Mouse (Mus musculus): Measurements from ENCODE around the gene Aldh1a2. TPM values are rescaled to one million over a fixed set of nuclear protein-coding genes. Genes with fewer than 3 reads are reported as not detected.

Aldh1a2 gene
- polyA plus RNA-seq, 1 experiment, result 0.02 TPM

- H3K4me3 ChIP-seq, result no peak overlapping the region
- H3K36me3 ChIP-seq (ENCODE audit: control insufficient read depth, insufficient read depth), result no peaks in the 10 kb centered on the region
- TF ChIP-seq REST (IDR thresholded peaks at IDR 0.05; ENCODE audit: insufficient read depth, insufficient read length), result no peak
- no peak overlapping the region for H3K4me2 ChIP-seq (ENCODE audit: low read depth)
- H3K79me2 ChIP-seq (ENCODE audit: control insufficient read depth, insufficient read depth), result no peaks in the 10 kb centered on the region
- H3ac ChIP-seq (ENCODE audit: control insufficient read depth, insufficient read length), result no peak overlapping the region
- no peaks in the 10 kb centered on the region for H3K27me3 ChIP-seq (ENCODE audit: control insufficient read depth, insufficient read depth, insufficient read length)
These were observed 26.2 kb downstream of the Aldh1a2 start for GRCm38 (mm10) chr9:71241515-71242411.

GRCm38 (mm10) chr9:71242412-71242781 lies 26.8 kb downstream of the Aldh1a2 start:
- no peaks in the 10 kb centered on the region for H3K36me3 ChIP-seq (ENCODE audit: control insufficient read depth, insufficient read depth)
- H3K4me3 ChIP-seq, result no peak overlapping the region
- no peak overlapping the region for H3ac ChIP-seq (ENCODE audit: control insufficient read depth, insufficient read length)
- no peaks in the 10 kb centered on the region for H3K79me2 ChIP-seq (ENCODE audit: control insufficient read depth, insufficient read depth)
- TF ChIP-seq CEBPB (IDR thresholded peaks at IDR 0.05; ENCODE audit: insufficient read depth, poor library complexity, severe bottlenecking), result no peak
- no peak for TF ChIP-seq TCF3 (IDR thresholded peaks at IDR 0.05; ENCODE audit: insufficient read length, low read depth)
- no peak for TF ChIP-seq SRF (IDR thresholded peaks at IDR 0.05; ENCODE audit: control insufficient read depth, insufficient read length, low read depth)
- no peak for TF ChIP-seq MYOD1 (IDR thresholded peaks at IDR 0.05; ENCODE audit: control insufficient read depth in 1 of 3, insufficient read length in 2 of 3, low read depth in 2 of 3)
- no peak for TF ChIP-seq POLR2AphosphoS2 (IDR thresholded peaks at IDR 0.05; ENCODE audit: insufficient read length, low read depth)
- no peak for TF ChIP-seq TCF12 (IDR thresholded peaks at IDR 0.05; ENCODE audit: insufficient read depth, poor library complexity, severe bottlenecking)
- TF ChIP-seq MYOG (IDR thresholded peaks at IDR 0.05; ENCODE audit: control insufficient read depth in 1 of 3, insufficient read depth in 1 of 3, insufficient read length in 2 of 3, low read depth in 2 of 3), result no peak
- TF ChIP-seq MAX (IDR thresholded peaks at IDR 0.05; ENCODE audit: low read depth), result no peak
- TF ChIP-seq REST (IDR thresholded peaks at IDR 0.05; ENCODE audit: insufficient read depth, insufficient read length), result no peak
- no peak for TF ChIP-seq POLR2A (IDR thresholded peaks at IDR 0.05; ENCODE audit: insufficient read length, low read depth)
- TF ChIP-seq E2F4 (IDR thresholded peaks at IDR 0.05; ENCODE audit: insufficient read depth), result no peak
- TF ChIP-seq USF1 (IDR thresholded peaks at IDR 0.05; ENCODE audit: low read depth), result no peak
- H3K4me2 ChIP-seq (ENCODE audit: low read depth), result no peak overlapping the region
- no peaks in the 10 kb centered on the region for H3K27me3 ChIP-seq (ENCODE audit: control insufficient read depth, insufficient read depth, insufficient read length)

- H3ac ChIP-seq (ENCODE audit: control insufficient read depth, insufficient read length), result no peak overlapping the region
- no peak overlapping the region for H3K4me3 ChIP-seq
- no peak for TF ChIP-seq TCF3 (IDR thresholded peaks at IDR 0.05; ENCODE audit: insufficient read length, low read depth)
- no peak for TF ChIP-seq POLR2A (IDR thresholded peaks at IDR 0.05; ENCODE audit: insufficient read length, low read depth)
- TF ChIP-seq USF1 (IDR thresholded peaks at IDR 0.05; ENCODE audit: low read depth), result no peak
- TF ChIP-seq MYOD1 (IDR thresholded peaks at IDR 0.05; ENCODE audit: control insufficient read depth in 1 of 3, insufficient read length in 2 of 3, low read depth in 2 of 3), result no peak
- TF ChIP-seq CEBPB (IDR thresholded peaks at IDR 0.05; ENCODE audit: insufficient read depth, poor library complexity, severe bottlenecking), result no peak
- no peak for TF ChIP-seq POLR2AphosphoS2 (IDR thresholded peaks at IDR 0.05; ENCODE audit: insufficient read length, low read depth)
- TF ChIP-seq SRF (IDR thresholded peaks at IDR 0.05; ENCODE audit: control insufficient read depth, insufficient read length, low read depth), result no peak
- TF ChIP-seq MYOG (IDR thresholded peaks at IDR 0.05; ENCODE audit: control insufficient read depth in 1 of 3, insufficient read depth in 1 of 3, insufficient read length in 2 of 3, low read depth in 2 of 3), result no peak
- no peak for TF ChIP-seq TCF12 (IDR thresholded peaks at IDR 0.05; ENCODE audit: insufficient read depth, poor library complexity, severe bottlenecking)
- no peak for TF ChIP-seq REST (IDR thresholded peaks at IDR 0.05; ENCODE audit: insufficient read depth, insufficient read length)
- TF ChIP-seq E2F4 (IDR thresholded peaks at IDR 0.05; ENCODE audit: insufficient read depth), result no peak
- no peak for TF ChIP-seq MAX (IDR thresholded peaks at IDR 0.05; ENCODE audit: low read depth)
- no peaks in the 10 kb centered on the region for H3K36me3 ChIP-seq (ENCODE audit: control insufficient read depth, insufficient read depth)
- H3K79me2 ChIP-seq (ENCODE audit: control insufficient read depth, insufficient read depth), result no peaks in the 10 kb centered on the region
- no peaks in the 10 kb centered on the region for H3K27me3 ChIP-seq (ENCODE audit: control insufficient read depth, insufficient read depth, insufficient read length)
- H3K4me2 ChIP-seq (ENCODE audit: low read depth), result no peak overlapping the region
These were observed 38.8 kb downstream of the Aldh1a2 start for GRCm38 (mm10) chr9:71254380-71254779.

GRCm38 (mm10) chr9:71262711-71263110 lies 47.1 kb downstream of the Aldh1a2 start:
- Histone ChIP-seq H3K4me3 (no peak overlapping the region), H3ac (ENCODE audit: control insufficient read depth, insufficient read length) (no peak overlapping the region), H3K36me3 (ENCODE audit: control insufficient read depth, insufficient read depth) (no peaks in the 10 kb centered on the region), H3K27me3 (ENCODE audit: control insufficient read depth, insufficient read depth, insufficient read length) (no peaks in the 10 kb centered on the region), H3K4me2 (ENCODE audit: low read depth) (no peak overlapping the region), H3K79me2 (ENCODE audit: control insufficient read depth, insufficient read depth) (no peaks in the 10 kb centered on the region)
- TF ChIP-seq SRF (IDR thresholded peaks at IDR 0.05; ENCODE audit: control insufficient read depth, insufficient read length, low read depth) (no peak), CEBPB (IDR thresholded peaks at IDR 0.05; ENCODE audit: insufficient read depth, poor library complexity, severe bottlenecking) (no peak), POLR2AphosphoS2 (IDR thresholded peaks at IDR 0.05; ENCODE audit: insufficient read length, low read depth) (no peak), E2F4 (IDR thresholded peaks at IDR 0.05; ENCODE audit: insufficient read depth) (no peak), POLR2A (IDR thresholded peaks at IDR 0.05; ENCODE audit: insufficient read length, low read depth) (no peak), MYOG (IDR thresholded peaks at IDR 0.05; ENCODE audit: control insufficient read depth in 1 of 3, insufficient read depth in 1 of 3, insufficient read length in 2 of 3, low read depth in 2 of 3) (no peak), USF1 (IDR thresholded peaks at IDR 0.05; ENCODE audit: low read depth) (no peak), MAX (IDR thresholded peaks at IDR 0.05; ENCODE audit: low read depth) (no peak), TCF12 (IDR thresholded peaks at IDR 0.05; ENCODE audit: insufficient read depth, poor library complexity, severe bottlenecking) (no peak)

- no peak overlapping the region for H3K4me3 ChIP-seq
- no peak for TF ChIP-seq TCF12 (IDR thresholded peaks at IDR 0.05; ENCODE audit: insufficient read depth, poor library complexity, severe bottlenecking)
- no peak for TF ChIP-seq POLR2A (IDR thresholded peaks at IDR 0.05; ENCODE audit: insufficient read length, low read depth)
- no peak for TF ChIP-seq SRF (IDR thresholded peaks at IDR 0.05; ENCODE audit: control insufficient read depth, insufficient read length, low read depth)
- TF ChIP-seq E2F4 (IDR thresholded peaks at IDR 0.05; ENCODE audit: insufficient read depth), result no peak
- no peak for TF ChIP-seq TCF3 (IDR thresholded peaks at IDR 0.05; ENCODE audit: insufficient read length, low read depth)
- no peak for TF ChIP-seq MAX (IDR thresholded peaks at IDR 0.05; ENCODE audit: low read depth)
- no peak for TF ChIP-seq MYOD1 (IDR thresholded peaks at IDR 0.05; ENCODE audit: control insufficient read depth in 1 of 3, insufficient read length in 2 of 3, low read depth in 2 of 3)
- no peaks in the 10 kb centered on the region for H3K36me3 ChIP-seq (ENCODE audit: control insufficient read depth, insufficient read depth)
- no peaks in the 10 kb centered on the region for H3K27me3 ChIP-seq (ENCODE audit: control insufficient read depth, insufficient read depth, insufficient read length)
- no peak overlapping the region for H3ac ChIP-seq (ENCODE audit: control insufficient read depth, insufficient read length)
- H3K4me2 ChIP-seq (ENCODE audit: low read depth), result no peak overlapping the region
- no peaks in the 10 kb centered on the region for H3K79me2 ChIP-seq (ENCODE audit: control insufficient read depth, insufficient read depth)
These were observed 54.1 kb downstream of the Aldh1a2 start for GRCm38 (mm10) chr9:71269711-71270110.
